Mouse (Mus musculus) neural tube, embryonic 14.5 days (tissue): ENCODE data around the gene Rabepk. TPM values are rescaled to one million over a fixed set of nuclear protein-coding genes. Genes with fewer than 3 reads are reported as not detected.
"Not testable (repeated sequence)": the region's sequence is repeated elsewhere in the genome, so short reads cannot be mapped to it uniquely, and the experiment has no call there.

Experiments
- ATAC-seq: fragments of 200-750 bp; cut with Nextera tagmentation; 2 replicates; pipeline ENCODE4 v1.8.0; 2017; ENCODE audit warnings: low read depth, mild to moderate bottlenecking, moderate TSS enrichment, moderate library complexity
- H3K27ac ChIP-seq: fragments of 300-500 bp; sonication (generic); 2 replicates; pipeline ENCODE4 v1.5.1; 2014; ENCODE audit warnings: low read depth, mild to moderate bottlenecking, control low read depth, low read length, moderate library complexity, mixed read lengths
- H3K27me3 ChIP-seq: fragments of 300-500 bp; sonication (generic); 2 replicates; pipeline ENCODE4 v1.6.1; 2014; ENCODE audit warnings: low read length; ENCODE audit not compliant: control insufficient read depth, insufficient read depth
- H3K36me3 ChIP-seq: fragments of 300-500 bp; sonication (generic); 2 replicates; pipeline ENCODE4 v1.6.1; 2014; ENCODE audit warnings: low read length, mixed read lengths; ENCODE audit not compliant: control insufficient read depth, insufficient read depth
- H3K4me1 ChIP-seq: fragments of 300-500 bp; sonication (generic); 2 replicates; pipeline ENCODE4 v1.6.1; 2014; ENCODE audit warnings: low read length; ENCODE audit not compliant: control insufficient read depth, insufficient read depth
- H3K4me2 ChIP-seq: fragments of 300-500 bp; sonication (generic); 2 replicates; pipeline ENCODE4 v1.6.1; 2014; ENCODE audit warnings: mild to moderate bottlenecking, low read depth, low read length, control low read depth
- H3K4me3 ChIP-seq: fragments of 300-500 bp; sonication (generic); 2 replicates; pipeline ENCODE4 v1.5.1; 2014; ENCODE audit warnings: low read depth, low read length, control low read depth, mixed read lengths
- H3K9ac ChIP-seq: fragments of 300-500 bp; sonication (generic); replicated peaks from 2 replicates; pipeline ENCODE4 v1.6.1; 2014; ENCODE audit warnings: low read depth, mild to moderate bottlenecking, control low read depth, low read length, mixed read lengths
- H3K9me3 ChIP-seq: fragments of 300-500 bp; sonication (generic); 2 replicates; pipeline ENCODE4 v1.6.1; 2016; ENCODE audit warnings: low read length; ENCODE audit not compliant: control insufficient read depth
- WGBS: fragments of 180-500 bp; shearing (Covaris S2); extraction: QIAGEN DNeasy Blood & Tissue Kit; methylation state at CpG from one replicate; pipeline ENCODE4 v1.1.7; 2014; 5-methylcytosine and 5-hydroxymethylcytosine counted together
- polyA plus RNA-seq: library from polyadenylated mRNA; unstranded; fragments of >200 nt; fragmentation: Nextera tagmentation; extraction: Ambion mirVana; gene quantifications from 2 replicates; pipeline ENCODE4 v1.2.1, GENCODE M21; 2014

Rabepk gene
- polyA plus RNA-seq, 1 experiment from 2014 or later: 29.1 TPM

- no peaks in the 10 kb centered on the region for H3K9me3 ChIP-seq
- H3K4me3 ChIP-seq: no peak overlapping the region
- H3K27ac ChIP-seq: no peak overlapping the region
- no peak overlapping the region for H3K9ac ChIP-seq
- no peak for ATAC-seq
- 85% methylated on average over 7 of the region's 7 CpGs for WGBS
- no peaks in the 10 kb centered on the region for H3K27me3 ChIP-seq
- H3K4me1 ChIP-seq: peaks cover 17% of the 10 kb centered on the region
- peaks cover 5% of the 10 kb centered on the region; the same call in 1 of the 2 replicates for H3K36me3 ChIP-seq
- H3K4me2 ChIP-seq: peak overlapping the region; percentile 80; the same call in 1 of the 2 replicates
Measured at GRCm38 (mm10) chr2:34800371-34800770, 659 bp upstream of the Rabepk start.

GRCm38 (mm10) chr2:34795426-34795825 lies 4.3 kb downstream of the Rabepk start:
- 94% methylated on average over 7 of the region's 7 CpGs for WGBS
- H3K27me3 ChIP-seq: no peaks in the 10 kb centered on the region
- no peaks in the 10 kb centered on the region for H3K9me3 ChIP-seq
- H3K4me2 ChIP-seq: no peak overlapping the region
- no peak overlapping the region for H3K27ac ChIP-seq
- no peak overlapping the region for H3K4me3 ChIP-seq
- H3K9ac ChIP-seq: no peak overlapping the region
- peaks cover 3% of the 10 kb centered on the region; the same call in 1 of the 2 replicates for H3K36me3 ChIP-seq
- no peak for ATAC-seq
- 0 out of 2 replicates have a peak, but pooled peaks cover 4% of the 10 kb centered on the region for H3K4me1 ChIP-seq

- no peak overlapping the region for H3K27ac ChIP-seq
- 95% methylated on average over 2 of the region's 2 CpGs for WGBS
Measured at GRCm38 (mm10) chr2:34794511-34794910, 5.2 kb downstream of the Rabepk start.

GRCm38 (mm10) chr2:34792543-34792942 lies 7.2 kb downstream of the Rabepk start:
- H3K4me1 ChIP-seq, ATAC-seq, H3K27me3 ChIP-seq, H3K4me2 ChIP-seq, H3K4me3 ChIP-seq, H3K36me3 ChIP-seq, H3K27ac ChIP-seq, H3K9me3 ChIP-seq, H3K9ac ChIP-seq: not testable (repeated sequence)
- 87% methylated on average over 2 of the region's 2 CpGs for WGBS

More at GRCm38 (mm10) chr2:34794511-34794910, 5.2 kb downstream of the Rabepk start:
- Histone ChIP-seq H3K4me1 (0 out of 2 replicates have a peak, but pooled peaks cover 4% of the 10 kb centered on the region), H3K9ac (no peak overlapping the region), H3K4me2 (no peak overlapping the region), H3K36me3 (peaks cover 3% of the 10 kb centered on the region; the same call in 1 of the 2 replicates), H3K4me3 (no peak overlapping the region), H3K9me3 (no peaks in the 10 kb centered on the region), H3K27me3 (no peaks in the 10 kb centered on the region)
- no peak for ATAC-seq

GRCm38 (mm10) chr2:34790282-34790681 lies 9.4 kb downstream of the Rabepk start:
- H3K4me1 ChIP-seq: no peaks in the 10 kb centered on the region

GRCm38 (mm10) chr2:34784085-34784484 lies 15.6 kb downstream of the Rabepk start:
- H3K36me3 ChIP-seq: peaks cover 8% of the 10 kb centered on the region

More at GRCm38 (mm10) chr2:34790282-34790681, 9.4 kb downstream of the Rabepk start:
- Histone ChIP-seq H3K9ac (no peak overlapping the region), H3K27me3 (no peaks in the 10 kb centered on the region), H3K4me3 (no peak overlapping the region), H3K4me2 (no peak overlapping the region), H3K27ac (no peak overlapping the region), H3K9me3 (no peaks in the 10 kb centered on the region), H3K36me3 (peaks cover 3% of the 10 kb centered on the region; the same call in 1 of the 2 replicates)
- 93% methylated on average over 8 of the region's 8 CpGs for WGBS
- no peak for ATAC-seq

GRCm38 (mm10) chr2:34783064-34784020 lies 16.4 kb downstream of the Rabepk start:
- WGBS: 94% methylated on average over 14 of the region's 14 CpGs
- Histone ChIP-seq H3K4me3 (no peak overlapping the region), H3K9ac (no peak overlapping the region), H3K9me3 (no peaks in the 10 kb centered on the region), H3K27ac (no peak overlapping the region), H3K36me3 (peaks cover 15% of the 10 kb centered on the region), H3K27me3 (no peaks in the 10 kb centered on the region), H3K4me1 (no peaks in the 10 kb centered on the region), H3K4me2 (no peak overlapping the region)
- ATAC-seq: no peak

More at GRCm38 (mm10) chr2:34784085-34784484, 15.6 kb downstream of the Rabepk start:
- Histone ChIP-seq H3K4me3 (no peak overlapping the region), H3K9me3 (no peaks in the 10 kb centered on the region), H3K4me1 (no peaks in the 10 kb centered on the region), H3K27me3 (no peaks in the 10 kb centered on the region), H3K4me2 (no peak overlapping the region), H3K27ac (no peak overlapping the region), H3K9ac (no peak overlapping the region)
- 70% methylated on average over 2 of the region's 2 CpGs for WGBS
- ATAC-seq: no peak

GRCm38 (mm10) chr2:34777237-34777868 lies 22.4 kb downstream of the Rabepk start:
- 68% methylated on average over 1 of the region's 1 CpGs for WGBS
- peaks cover 50% of the 10 kb centered on the region for H3K36me3 ChIP-seq
- H3K4me3 ChIP-seq: no peak overlapping the region
- no peak for ATAC-seq
- H3K9ac ChIP-seq: no peak overlapping the region
- no peaks in the 10 kb centered on the region for H3K9me3 ChIP-seq
- H3K27ac ChIP-seq: no peak overlapping the region
- no peaks in the 10 kb centered on the region for H3K27me3 ChIP-seq
- peaks cover 39% of the 10 kb centered on the region for H3K4me1 ChIP-seq
- peak overlapping the region; percentile 15; the same call in 1 of the 2 replicates for H3K4me2 ChIP-seq
